Mouse (Mus musculus): ENCODE data around the gene Gatd1.

- TF ChIP-seq GABPA (IDR thresholded peaks at IDR 0.05; ENCODE audit: low read depth, low read length) (no peak), CTCF (IDR thresholded peaks at IDR 0.05 in 2 of 3, conservative IDR thresholded peaks at IDR 0.05 in 1 of 3; ENCODE audit: control insufficient read depth in 1 of 3, insufficient read depth in 1 of 3, low read depth in 2 of 3, low read length in 3 of 3, poor library complexity in 1 of 3, severe bottlenecking in 1 of 3) (peak; percentile 55 to 65 (median 60)), POLR2A (IDR thresholded peaks at IDR 0.05; ENCODE audit: control insufficient read depth in 1 of 2, insufficient read depth in 1 of 2, low read depth in 1 of 2, low read length in 2 of 2, poor library complexity in 1 of 2) (no peak), TAL1 (IDR thresholded peaks at IDR 0.05; ENCODE audit: low read length) (no peak), E2F4 (IDR thresholded peaks at IDR 0.05; ENCODE audit: borderline replicate concordance, low read depth, low read length) (no peak), HCFC1 (IDR thresholded peaks at IDR 0.05; ENCODE audit: low read depth, low read length) (no peak), CHD1 (IDR thresholded peaks at IDR 0.05; ENCODE audit: low read depth, low read length) (no peak), EP300 (IDR thresholded peaks at IDR 0.05; ENCODE audit: low read depth in 1 of 2, low read length in 2 of 2) (no peak), ZC3H11A (IDR thresholded peaks at IDR 0.05; ENCODE audit: low read depth, low read length) (no peak; the same call in 1 of the 2 replicates)
These were observed 29.3 kb upstream of the Gatd1 start for GRCm38 (mm10) chr7:141443081-141443821.
